Mouse (Mus musculus) spleen, adult 2 months (tissue): ENCODE results near the gene Cadm1. TPM values are rescaled to one million over a fixed set of nuclear protein-coding genes. Genes with fewer than 3 reads are reported as not detected.

Source experiments
- DNase-seq, 2 experiments: peaks; one replicate each; pipeline versions ENCODE4 v3.0.0 to v3.0.0-alpha.2; 2012 to 2021; ENCODE audit warnings: low spot score in 2 of 2, low read depth in 1 of 2
- H3K27ac ChIP-seq: fragments of 200-500 bp; 2 replicates; pipeline ENCODE4 v1.5.1; 2012; ENCODE audit warnings: low read length, inconsistent platforms; ENCODE audit not compliant: insufficient read depth
- H3K27me3 ChIP-seq: fragments of 200-500 bp; 2 replicates; pipeline ENCODE4 v1.6.1; 2012; ENCODE audit warnings: mild to moderate bottlenecking, moderate library complexity, low read length, inconsistent platforms; ENCODE audit not compliant: control insufficient read depth, insufficient read depth
- H3K36me3 ChIP-seq: fragments of 200-500 bp; 2 replicates; pipeline ENCODE4 v1.6.1; 2012; ENCODE audit warnings: mild to moderate bottlenecking, low read length, inconsistent platforms; ENCODE audit not compliant: control insufficient read depth, insufficient read depth
- H3K4me1 ChIP-seq: fragments of 200-500 bp; 2 replicates; pipeline ENCODE4 v1.6.1; 2011; ENCODE audit warnings: inconsistent platforms; ENCODE audit not compliant: control insufficient read depth, insufficient read depth, insufficient read length
- H3K4me3 ChIP-seq: fragments of 200-500 bp; 2 replicates; pipeline ENCODE4 v1.5.1; 2011; ENCODE audit warnings: mild to moderate bottlenecking, inconsistent platforms; ENCODE audit not compliant: insufficient read depth, insufficient read length; ENCODE audit errors: extremely low read depth
- CTCF ChIP-seq: fragments of 200-500 bp; IDR thresholded peaks from 2 replicates; pipeline ENCODE4 v1.5.1; 2011; ENCODE audit warnings: mild to moderate bottlenecking, inconsistent platforms; ENCODE audit not compliant: insufficient read depth, insufficient read length, insufficient replicate concordance; ENCODE audit errors: extremely low read depth
- POLR2A ChIP-seq: fragments of 200-500 bp; IDR thresholded peaks from 2 replicates; pipeline ENCODE4 v1.6.1; 2011; ENCODE audit warnings: low read depth, low read length, inconsistent platforms
- WGBS: fragments of 180-500 bp; shearing (Covaris S2); methylation state at CpG from one replicate; pipeline ENCODE4 v1.1.7; 2018; 5-methylcytosine and 5-hydroxymethylcytosine counted together
- polyA plus RNA-seq: library from polyadenylated mRNA; depleted of rRNA; stranded (reverse); fragments of >200 nt; gene quantifications from 2 replicates; pipeline ENCODE4 v1.2.3, GENCODE M21; 2012

The Cadm1 gene
- polyA plus RNA-seq, 1 experiment = 13.0 TPM

DNA sequence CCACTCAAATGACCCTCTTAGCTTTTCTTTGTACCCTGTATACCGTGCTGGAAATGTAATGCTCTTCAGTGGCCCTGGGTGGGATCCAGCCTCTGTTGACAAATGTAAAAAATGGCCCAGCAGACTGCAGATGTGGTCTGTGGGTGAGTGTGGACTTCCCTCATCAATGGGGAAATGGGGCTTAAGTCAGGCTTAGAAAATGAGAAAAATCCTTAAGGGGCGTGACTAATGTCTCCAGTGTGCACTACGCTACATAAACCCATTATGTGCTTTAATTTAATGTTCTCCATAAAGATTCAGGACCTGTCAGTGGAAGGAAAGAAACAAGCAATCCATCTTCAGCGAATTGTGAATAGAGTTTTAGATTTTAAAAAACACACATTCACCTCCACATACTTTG, 40.2 kb downstream of the Cadm1 start:
- Histone ChIP-seq H3K27me3 (no peaks in the 10 kb centered on the region), H3K36me3 (no peaks in the 10 kb centered on the region), H3K27ac (no peak overlapping the region), H3K4me3 (no peak overlapping the region), H3K4me1 (no peaks in the 10 kb centered on the region)
- no peak for DNase-seq
- WGBS = 75% methylated on average over 4 of the region's 4 CpGs
- no peak for TF ChIP-seq POLR2A
- TF ChIP-seq CTCF = no peak

DNA sequence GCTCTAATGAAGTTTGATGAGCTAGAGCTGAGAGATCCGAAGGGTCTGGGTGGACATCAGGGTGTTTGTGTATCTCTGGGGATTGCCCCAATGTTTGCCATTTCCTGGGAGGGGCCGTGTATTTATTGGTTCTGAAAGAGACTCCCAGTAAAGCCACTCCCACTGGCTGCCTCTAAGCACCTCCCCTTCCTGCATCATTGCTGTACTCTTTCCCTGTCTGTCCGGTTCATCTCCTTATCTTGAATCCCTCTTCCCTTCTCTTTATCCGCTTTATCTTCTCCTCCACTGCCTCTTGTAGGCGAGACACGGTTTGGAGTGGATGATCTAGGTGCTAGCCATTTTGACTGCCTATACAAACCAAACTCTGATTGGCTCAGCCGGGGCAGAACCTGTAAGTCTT, 41.5 kb downstream of the Cadm1 start:
- H3K36me3 ChIP-seq = no peaks in the 10 kb centered on the region
- TF ChIP-seq POLR2A (no peak), CTCF (no peak)
- no peaks in the 10 kb centered on the region for H3K4me1 ChIP-seq
- H3K4me3 ChIP-seq = no peak overlapping the region
- H3K27me3 ChIP-seq = no peaks in the 10 kb centered on the region
- no peak overlapping the region for H3K27ac ChIP-seq
- 83% methylated on average over 7 of the region's 7 CpGs for WGBS
- DNase-seq = no peak

DNA sequence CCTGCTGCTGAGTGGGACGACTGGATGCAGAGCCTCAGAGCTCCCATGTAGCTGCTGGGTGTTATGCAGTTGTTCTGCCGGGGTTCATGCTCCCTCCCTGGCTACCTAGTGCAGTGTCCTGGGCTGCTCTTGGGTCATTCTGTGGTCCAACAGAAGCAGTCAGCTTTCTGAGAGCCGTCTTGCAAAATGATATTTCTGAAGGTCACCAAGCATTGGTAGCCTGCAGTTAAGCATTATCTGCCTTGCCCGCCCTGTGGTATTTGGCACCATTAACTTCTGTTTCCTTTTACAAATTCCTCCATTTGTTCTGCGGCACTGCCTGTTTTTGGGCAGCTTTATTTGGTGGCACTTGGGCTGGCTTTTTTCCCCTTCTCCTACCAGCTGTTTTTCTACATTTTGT, 42.2 kb downstream of the Cadm1 start:
- WGBS = 54% methylated on average over 5 of the region's 5 CpGs
- TF ChIP-seq POLR2A (no peak), CTCF (no peak)
- Histone ChIP-seq H3K27me3 (no peaks in the 10 kb centered on the region), H3K4me3 (no peak overlapping the region), H3K4me1 (no peaks in the 10 kb centered on the region), H3K36me3 (no peaks in the 10 kb centered on the region), H3K27ac (no peak overlapping the region)
- no peak for DNase-seq

DNA sequence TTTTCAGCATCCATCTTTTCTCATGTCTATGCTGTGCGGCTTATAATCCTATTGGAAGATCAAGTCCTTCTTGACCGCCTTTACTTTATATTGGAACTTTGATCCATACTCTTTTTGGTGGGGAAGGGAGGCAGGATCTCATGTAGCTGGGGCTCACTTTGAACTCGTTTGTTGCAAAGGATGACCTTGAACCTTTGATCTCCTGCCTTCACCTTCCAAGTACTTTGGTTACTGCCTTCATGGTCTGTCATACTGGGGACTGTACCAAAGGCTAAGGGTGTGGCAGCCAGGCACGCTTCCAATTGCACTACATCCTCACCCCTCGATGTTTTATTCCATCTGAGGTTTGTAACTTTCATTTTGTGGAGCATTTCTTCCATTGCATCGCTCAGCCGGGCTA, 43.5 kb downstream of the Cadm1 start:
- no peak overlapping the region for H3K27ac ChIP-seq
- no peak overlapping the region for H3K4me3 ChIP-seq
- DNase-seq = no peak
- no peak for TF ChIP-seq POLR2A
- TF ChIP-seq CTCF = no peak
- WGBS = 85% methylated on average over 7 of the region's 7 CpGs
- H3K27me3 ChIP-seq = no peaks in the 10 kb centered on the region
- no peaks in the 10 kb centered on the region for H3K4me1 ChIP-seq
- H3K36me3 ChIP-seq = no peaks in the 10 kb centered on the region

DNA sequence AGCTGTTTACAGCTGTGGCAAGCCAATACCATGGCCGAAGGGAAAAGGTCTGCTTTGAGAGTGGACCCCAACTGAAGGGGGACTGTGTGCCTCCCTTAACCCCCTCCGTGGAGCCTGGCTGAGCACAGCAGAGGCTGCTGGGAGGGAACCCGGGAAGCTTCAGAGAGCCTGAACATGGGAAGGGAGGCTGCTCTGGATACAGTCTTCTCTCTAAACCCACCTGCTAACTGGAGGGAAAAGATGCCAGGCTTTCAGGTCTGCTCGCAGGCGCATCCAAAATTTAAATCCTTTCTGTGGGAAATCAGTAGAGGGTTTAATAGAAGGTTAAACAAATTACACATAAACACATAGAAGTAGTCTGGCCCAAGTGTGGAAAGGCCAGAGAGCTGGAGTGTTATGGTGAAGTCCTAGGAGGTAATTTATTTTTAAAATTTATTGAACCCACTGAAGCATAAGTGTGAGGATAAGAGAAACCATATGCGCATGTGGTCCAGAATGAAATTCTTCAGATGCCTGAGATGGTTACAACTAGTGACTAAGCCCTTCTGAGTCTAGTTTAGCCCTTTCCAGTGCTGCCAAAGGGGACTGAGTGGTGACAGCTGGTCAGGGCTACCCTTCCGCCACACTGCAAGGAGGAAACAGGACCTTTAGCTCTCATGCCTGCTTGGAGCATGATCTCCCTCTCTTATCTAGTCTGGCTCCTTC, 44.9 kb downstream of the Cadm1 start:
- H3K27ac ChIP-seq = no peak overlapping the region
- TF ChIP-seq CTCF = no peak
- TF ChIP-seq POLR2A = no peak
- DNase-seq = no peak
- no peak overlapping the region for H3K4me3 ChIP-seq
- H3K4me1 ChIP-seq = no peaks in the 10 kb centered on the region
- no peaks in the 10 kb centered on the region for H3K27me3 ChIP-seq
- WGBS = 92% methylated on average over 7 of the region's 7 CpGs
- no peaks in the 10 kb centered on the region for H3K36me3 ChIP-seq

DNA sequence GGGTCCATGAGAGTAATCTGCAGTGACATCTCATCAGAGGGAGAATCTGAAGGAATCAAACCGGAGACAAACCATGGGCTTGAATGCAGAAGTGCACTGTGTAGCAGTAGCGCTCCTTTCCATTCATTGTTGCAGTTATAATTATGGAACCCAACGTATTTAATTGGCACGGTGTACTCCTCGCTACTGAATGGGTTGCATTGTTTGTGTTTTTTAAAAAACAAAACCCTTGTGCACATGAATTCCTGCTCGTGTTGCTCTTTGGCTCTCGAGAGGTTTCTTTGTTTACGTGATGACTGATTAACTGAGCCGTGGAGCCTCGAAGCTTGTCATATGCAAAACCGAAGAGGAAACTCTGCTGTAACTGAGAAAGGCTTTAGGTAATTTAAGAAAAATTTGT, 45.8 kb downstream of the Cadm1 start:
- Histone ChIP-seq H3K4me3 (no peak overlapping the region), H3K27me3 (no peaks in the 10 kb centered on the region), H3K27ac (no peak overlapping the region), H3K4me1 (no peaks in the 10 kb centered on the region), H3K36me3 (no peaks in the 10 kb centered on the region)
- TF ChIP-seq POLR2A (no peak), CTCF (no peak)
- no peak for DNase-seq
- 86% methylated on average over 11 of the region's 11 CpGs for WGBS

DNA sequence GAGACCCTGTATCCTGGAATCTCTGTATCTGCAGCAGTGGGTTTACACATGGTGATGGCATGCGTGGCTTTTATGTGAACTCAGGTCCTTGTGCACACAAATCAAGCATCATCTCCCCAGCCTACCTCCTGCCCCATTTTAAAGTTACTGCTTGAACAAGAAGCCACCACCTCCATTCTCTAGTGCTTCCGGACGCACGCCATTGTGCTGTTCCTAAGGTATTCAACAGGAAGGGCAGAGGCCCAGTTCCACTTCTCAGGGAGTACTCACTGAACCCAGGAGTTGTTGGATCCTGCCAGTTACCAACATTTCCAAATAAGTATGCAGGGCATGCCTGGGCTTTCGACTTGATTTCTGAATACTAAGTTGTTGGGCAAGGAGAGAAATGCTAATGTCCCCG, 49.5 kb downstream of the Cadm1 start:
- no peaks in the 10 kb centered on the region for H3K27me3 ChIP-seq
- no peaks in the 10 kb centered on the region for H3K36me3 ChIP-seq
- DNase-seq = no peak
- no peak overlapping the region for H3K27ac ChIP-seq
- no peak for TF ChIP-seq CTCF
- TF ChIP-seq POLR2A = no peak
- H3K4me1 ChIP-seq = no peaks in the 10 kb centered on the region
- no peak overlapping the region for H3K4me3 ChIP-seq
- WGBS = 97% methylated on average over 6 of the region's 6 CpGs
